Mouse (Mus musculus) brain, embryonic 14.5 days (tissue): ENCODE data around the gene Znhit6. TPM values are rescaled to one million over a fixed set of nuclear protein-coding genes. Genes with fewer than 3 reads are reported as not detected.

Source experiments
- DNase-seq: peaks from one replicate; pipeline ENCODE4 v3.0.0-alpha.2; 2011; ENCODE audit warnings: low read depth
- CTCF ChIP-seq: fragments of 200-500 bp; IDR thresholded peaks from 2 replicates; pipeline ENCODE4 v1.5.1; 2012; ENCODE audit warnings: inconsistent platforms, mild to moderate bottlenecking, moderate library complexity, borderline replicate concordance; ENCODE audit not compliant: insufficient read depth, insufficient read length; ENCODE audit errors: extremely low read depth
- POLR2A ChIP-seq: fragments of 200-500 bp; IDR thresholded peaks from 2 replicates; pipeline ENCODE4 v1.6.1; 2012; ENCODE audit warnings: mild to moderate bottlenecking, inconsistent platforms, borderline replicate concordance; ENCODE audit not compliant: poor library complexity, insufficient read depth, insufficient read length, severe bottlenecking; ENCODE audit errors: extremely low read depth
- polyA plus RNA-seq: library from polyadenylated mRNA; depleted of rRNA; stranded (reverse); fragments of >200 nt; gene quantifications from 2 replicates; pipeline ENCODE4 v1.2.3, GENCODE M21; 2012; rRNA removed

Znhit6 gene
- 14.5 and 20.9 TPM in 2 replicates for polyA plus RNA-seq

- DNase-seq, result peak; percentile 99
Observed at GRCm38 (mm10) chr3:145575743-145576481, at the start of gene Znhit6. Gene Znhit6, plus strand, starts transcription at chr3:145576205.

DNA sequence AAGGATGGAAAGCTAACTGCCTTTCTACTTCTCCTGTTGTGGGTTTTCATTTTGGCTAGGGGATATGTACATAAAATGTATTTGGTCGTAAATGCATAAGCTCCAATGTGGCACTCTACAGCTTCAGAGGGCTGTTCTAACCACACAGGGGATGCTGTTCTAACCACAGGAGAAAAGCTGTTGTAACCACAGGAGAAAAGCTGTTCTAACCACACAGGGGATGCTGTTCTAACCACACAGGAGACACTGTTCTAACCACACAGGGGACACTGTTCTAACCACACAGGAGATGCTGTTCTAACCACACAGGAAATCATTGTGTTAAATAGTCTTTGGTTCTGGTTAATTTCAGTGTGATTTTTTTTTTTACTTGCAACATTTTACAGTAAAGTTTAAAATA lies 38.1 kb upstream of the Znhit6 start:
- TF ChIP-seq CTCF, result no peak
- TF ChIP-seq POLR2A, result no peak
- DNase-seq, result no peak

More at GRCm38 (mm10) chr3:145575743-145576481, at the start of gene Znhit6:
- no peak for TF ChIP-seq CTCF
- peak; percentile 61; the same call in 1 of the 2 replicates for TF ChIP-seq POLR2A

GRCm38 (mm10) chr3:145548441-145549415 lies 27.3 kb upstream of the Znhit6 start:
- DNase-seq, result peak; percentile 18
- TF ChIP-seq CTCF (no peak), POLR2A (no peak)

GRCm38 (mm10) chr3:145550216-145550615 lies 25.8 kb upstream of the Znhit6 start:
- no peak for TF ChIP-seq CTCF
- TF ChIP-seq POLR2A, result no peak
- DNase-seq, result peak; percentile 48

GRCm38 (mm10) chr3:145554388-145554787 lies 21.6 kb upstream of the Znhit6 start:
- TF ChIP-seq CTCF, result no peak
- TF ChIP-seq POLR2A, result no peak
- no peak for DNase-seq

GRCm38 (mm10) chr3:145556206-145556605 lies 19.8 kb upstream of the Znhit6 start:
- TF ChIP-seq CTCF (no peak), POLR2A (no peak)
- DNase-seq, result no peak

DNA sequence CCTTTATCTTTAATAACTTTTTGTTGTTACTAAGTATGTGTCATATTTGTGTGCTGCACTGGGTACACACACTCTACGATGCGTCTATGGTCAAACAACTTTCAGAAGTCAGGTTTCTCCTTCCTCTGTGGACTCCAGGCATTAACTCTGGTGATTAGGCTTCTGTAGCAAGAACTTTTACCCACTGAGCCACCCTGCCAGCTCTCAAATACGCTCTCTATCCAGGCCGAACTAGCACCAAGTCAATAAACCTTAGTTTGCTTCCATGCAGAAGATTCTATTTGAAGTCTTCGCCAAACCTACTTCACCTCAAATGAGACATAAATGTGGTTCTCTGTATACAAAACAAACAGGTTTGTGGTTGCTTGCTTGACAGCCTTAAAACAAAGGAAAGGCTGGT lies 16.3 kb upstream of the Znhit6 start:
- no peak for DNase-seq
- no peak for TF ChIP-seq CTCF
- TF ChIP-seq POLR2A, result no peak

- TF ChIP-seq CTCF (no peak), POLR2A (no peak)
- no peak for DNase-seq
Observed at GRCm38 (mm10) chr3:145560117-145560516, 15.9 kb upstream of the Znhit6 start.

DNA sequence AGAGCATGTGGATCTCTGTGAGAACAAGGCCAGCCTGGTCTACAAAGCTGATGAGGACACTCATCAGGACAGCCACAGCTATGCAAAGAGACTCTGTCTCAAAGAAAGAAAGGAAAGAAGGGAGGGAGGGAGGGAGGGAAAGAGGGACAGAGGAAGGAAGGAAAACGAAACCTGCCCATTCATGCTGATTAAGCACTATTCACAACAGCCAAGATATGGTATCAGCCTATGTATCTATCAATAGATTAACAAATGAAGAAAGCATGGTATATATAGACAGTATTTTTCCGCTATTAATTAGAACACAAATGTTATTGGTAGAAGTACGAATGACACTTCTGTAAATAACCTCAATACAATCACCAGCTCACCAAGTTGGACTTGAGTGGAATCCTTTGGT lies 1.5 kb upstream of the Znhit6 start:
- DNase-seq, result no peak
- TF ChIP-seq POLR2A (no peak), CTCF (no peak)

DNA sequence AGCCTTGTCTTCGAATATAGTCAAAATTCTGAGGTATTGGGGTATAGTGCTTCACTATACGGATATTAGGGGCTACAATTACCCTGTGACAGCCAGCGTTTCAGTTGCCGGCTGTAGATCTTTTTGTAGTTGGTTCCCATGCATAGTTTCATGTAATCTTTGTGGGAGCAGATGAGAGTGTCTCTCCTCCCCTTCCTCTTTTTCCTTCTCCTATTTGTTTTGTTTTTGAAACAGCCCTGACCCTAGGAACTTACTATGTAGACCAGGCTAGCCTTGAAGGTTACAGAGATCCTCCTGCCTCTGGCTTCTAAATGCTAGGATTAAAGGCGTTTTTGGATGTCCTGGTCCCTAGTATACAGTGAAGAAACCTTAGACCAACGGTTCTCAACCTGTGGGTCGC lies 665 bp upstream of the Znhit6 start:
- no peak for TF ChIP-seq CTCF
- no peak for TF ChIP-seq POLR2A
- DNase-seq, result no peak

- no peak for DNase-seq
- TF ChIP-seq POLR2A (no peak), CTCF (no peak)
Observed at GRCm38 (mm10) chr3:145576482-145576822, 447 bp downstream of the Znhit6 start.
